Mouse (Mus musculus) kidney, adult 2 months (tissue): Measurements from ENCODE around the gene Dnm1. TPM values are rescaled to one million over a fixed set of nuclear protein-coding genes. Genes with fewer than 3 reads are reported as not detected.

Experiments
- DNase-seq: peaks from one replicate; pipeline ENCODE4 v3.0.0; 2021
- H3K27ac ChIP-seq: fragments of 200-500 bp; 2 replicates; pipeline ENCODE4 v1.5.1; 2012; ENCODE audit warnings: low read depth, low read length, control low read depth, inconsistent platforms; ENCODE audit not compliant: insufficient read depth
- H3K27me3 ChIP-seq: fragments of 200-500 bp; replicated peaks from 2 replicates; pipeline ENCODE4 v1.6.1; 2012; ENCODE audit warnings: mild to moderate bottlenecking, moderate library complexity, low read length, inconsistent platforms; ENCODE audit not compliant: control insufficient read depth, insufficient read depth
- H3K36me3 ChIP-seq: fragments of 200-500 bp; 2 replicates; pipeline ENCODE4 v1.6.1; 2012; ENCODE audit warnings: mild to moderate bottlenecking, moderate library complexity, low read length, inconsistent platforms; ENCODE audit not compliant: control insufficient read depth, insufficient read depth
- H3K4me1 ChIP-seq: fragments of 200-500 bp; 2 replicates; pipeline ENCODE4 v1.6.1; 2011; ENCODE audit warnings: low read length; ENCODE audit not compliant: control insufficient read depth, insufficient read depth
- H3K4me3 ChIP-seq: fragments of 200-500 bp; 2 replicates; pipeline ENCODE4 v1.5.1; 2011; ENCODE audit warnings: mild to moderate bottlenecking, low read depth, low read length, control low read depth; ENCODE audit not compliant: insufficient read depth
- CTCF ChIP-seq: fragments of 200-500 bp; conservative IDR thresholded peaks from 2 replicates; pipeline ENCODE4 v1.5.1; 2011; ENCODE audit warnings: low read depth, mild to moderate bottlenecking, control low read depth, low read length, moderate library complexity, mixed read lengths; ENCODE audit not compliant: insufficient read depth, insufficient read length
- POLR2A ChIP-seq: fragments of 200-500 bp; IDR thresholded peaks from one replicate; pipeline ENCODE4 v1.6.1; 2011; ENCODE audit warnings: low read depth, low read length, control low read depth
- WGBS: fragments of 180-500 bp; shearing (Covaris S2); methylation state at CpG from one replicate; pipeline ENCODE4 v1.1.7; 2018; 5-methylcytosine and 5-hydroxymethylcytosine counted together
- polyA plus RNA-seq: library from polyadenylated mRNA; depleted of rRNA; stranded (reverse); fragments of >200 nt; gene quantifications from 2 replicates; pipeline ENCODE4 v1.2.3, GENCODE M21; 2012

Gene Dnm1
- polyA plus RNA-seq, 1 experiment, result 8.3 TPM

DNA sequence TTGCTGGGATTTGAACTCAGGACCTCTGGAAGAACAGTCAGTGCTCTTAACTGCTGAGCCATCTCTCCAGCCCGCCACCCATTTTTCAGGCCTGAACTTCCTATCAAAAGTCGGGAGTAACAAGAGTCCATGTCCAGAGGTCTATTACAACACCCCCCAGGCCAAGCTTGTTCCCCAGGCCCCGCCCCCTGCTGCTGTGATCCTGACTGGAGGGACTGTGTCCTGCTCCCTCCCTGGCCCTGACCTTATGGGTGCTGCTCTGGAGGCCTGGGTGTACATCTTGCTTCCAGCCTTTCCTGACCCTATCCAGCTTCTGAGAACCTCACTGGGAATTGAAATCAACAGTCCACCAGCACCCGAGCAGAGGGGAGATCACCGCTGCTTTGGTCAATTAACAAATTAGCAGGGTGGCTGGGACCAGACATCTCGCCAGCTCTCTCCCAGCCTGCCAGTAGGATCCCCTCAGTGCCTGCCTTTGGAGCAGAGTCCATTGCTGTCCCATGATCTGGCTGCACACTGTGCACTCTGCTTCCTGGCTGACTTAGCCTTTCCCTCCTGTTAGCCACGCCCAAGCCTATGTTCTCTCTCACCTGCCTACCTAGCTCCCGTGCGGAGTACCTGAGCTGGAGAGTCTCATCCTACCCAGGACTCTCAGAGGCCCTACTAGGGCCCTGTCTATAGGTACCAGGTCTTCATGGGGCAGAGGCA is 31.4 kb downstream of the Dnm1 start:
- peak; percentile 45 for DNase-seq
- Histone ChIP-seq H3K27ac (no peak overlapping the region), H3K36me3 (no peaks in the 10 kb centered on the region), H3K27me3 (no peaks in the 10 kb centered on the region), H3K4me1 (no peaks in the 10 kb centered on the region), H3K4me3 (no peak overlapping the region)
- TF ChIP-seq POLR2A, result no peak
- TF ChIP-seq CTCF, result no peak
- 59% methylated on average over 9 of the region's 9 CpGs for WGBS

DNA sequence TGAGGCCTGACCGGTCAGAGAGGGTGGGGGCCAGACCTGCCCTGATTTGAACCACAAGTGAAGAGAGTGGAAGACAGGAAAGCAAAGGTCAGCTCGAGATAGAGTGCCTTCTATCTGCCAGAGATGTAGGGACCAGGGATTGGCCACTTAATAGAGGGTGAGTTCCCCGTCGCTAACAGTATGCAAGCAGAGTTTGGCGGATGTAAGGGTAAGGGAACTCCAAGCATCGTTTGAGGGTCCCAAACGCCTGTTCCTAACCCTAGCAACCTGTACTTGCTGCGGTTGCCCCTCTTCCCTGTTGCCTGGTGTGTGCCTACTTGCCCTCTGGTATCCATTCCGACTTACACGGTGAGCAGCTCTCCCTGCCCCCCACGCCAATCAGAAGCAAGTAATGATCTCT is 32.4 kb downstream of the Dnm1 start:
- DNase-seq, result no peak
- Histone ChIP-seq H3K27me3 (no peaks in the 10 kb centered on the region), H3K27ac (no peak overlapping the region), H3K4me3 (no peak overlapping the region), H3K36me3 (no peaks in the 10 kb centered on the region), H3K4me1 (no peaks in the 10 kb centered on the region)
- TF ChIP-seq POLR2A, result no peak
- no peak for TF ChIP-seq CTCF
- WGBS, result 71% methylated on average over 11 of the region's 11 CpGs

DNA sequence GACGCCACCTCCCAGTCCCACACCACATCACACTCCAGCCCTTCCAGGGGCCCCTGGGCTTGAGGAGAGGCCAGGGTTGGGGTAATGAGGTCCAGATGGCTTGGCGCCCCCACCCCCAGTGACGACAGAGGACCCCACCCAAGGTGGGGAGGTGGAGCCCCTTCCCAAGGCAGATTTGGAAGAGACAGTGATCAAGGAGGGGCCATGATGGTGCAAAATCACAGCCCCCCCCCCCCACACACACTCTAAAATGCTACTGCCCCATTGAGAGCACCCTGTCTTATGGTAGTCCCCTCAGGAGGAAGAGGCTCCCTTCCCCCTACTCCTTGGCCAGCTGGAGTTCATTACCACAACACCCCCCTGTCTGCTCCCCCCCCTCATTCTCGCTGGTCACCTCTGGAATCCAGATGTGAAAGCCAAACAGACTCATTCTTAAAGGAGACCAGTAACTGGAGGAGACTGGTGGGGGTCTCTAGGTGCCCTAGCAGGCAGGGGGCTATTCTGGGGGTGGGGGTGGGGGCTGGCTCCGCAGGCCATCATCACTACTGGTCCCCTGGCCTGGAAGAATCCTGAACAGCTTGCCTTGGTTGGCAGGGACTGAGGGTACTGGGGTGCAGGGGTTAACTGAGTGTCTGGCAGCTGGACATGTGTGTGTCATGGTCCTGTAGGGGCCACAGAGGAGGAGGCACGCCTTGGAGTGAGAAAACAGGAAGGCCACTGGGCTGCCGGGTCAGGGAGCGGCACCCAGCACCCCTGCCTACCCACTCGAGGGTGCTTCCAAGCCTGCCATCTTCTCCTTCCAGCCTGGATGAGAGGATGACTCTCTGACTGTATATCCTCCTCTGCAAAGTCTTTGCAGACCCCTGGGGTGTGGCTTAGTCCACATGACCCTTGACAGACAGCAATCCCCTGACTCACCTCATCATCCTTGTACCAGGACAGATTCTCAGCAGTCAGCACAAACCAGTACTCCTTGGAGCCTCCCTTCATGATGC is 33.3 kb downstream of the Dnm1 start:
- DNase-seq, result no peak
- H3K27me3 ChIP-seq, result no peaks in the 10 kb centered on the region
- H3K4me3 ChIP-seq, result no peak overlapping the region
- no peak overlapping the region for H3K27ac ChIP-seq
- 44% methylated on average over 9 of the region's 9 CpGs for WGBS
- H3K4me1 ChIP-seq, result no peaks in the 10 kb centered on the region
- TF ChIP-seq CTCF (no peak), POLR2A (no peak)
- no peaks in the 10 kb centered on the region for H3K36me3 ChIP-seq

DNA sequence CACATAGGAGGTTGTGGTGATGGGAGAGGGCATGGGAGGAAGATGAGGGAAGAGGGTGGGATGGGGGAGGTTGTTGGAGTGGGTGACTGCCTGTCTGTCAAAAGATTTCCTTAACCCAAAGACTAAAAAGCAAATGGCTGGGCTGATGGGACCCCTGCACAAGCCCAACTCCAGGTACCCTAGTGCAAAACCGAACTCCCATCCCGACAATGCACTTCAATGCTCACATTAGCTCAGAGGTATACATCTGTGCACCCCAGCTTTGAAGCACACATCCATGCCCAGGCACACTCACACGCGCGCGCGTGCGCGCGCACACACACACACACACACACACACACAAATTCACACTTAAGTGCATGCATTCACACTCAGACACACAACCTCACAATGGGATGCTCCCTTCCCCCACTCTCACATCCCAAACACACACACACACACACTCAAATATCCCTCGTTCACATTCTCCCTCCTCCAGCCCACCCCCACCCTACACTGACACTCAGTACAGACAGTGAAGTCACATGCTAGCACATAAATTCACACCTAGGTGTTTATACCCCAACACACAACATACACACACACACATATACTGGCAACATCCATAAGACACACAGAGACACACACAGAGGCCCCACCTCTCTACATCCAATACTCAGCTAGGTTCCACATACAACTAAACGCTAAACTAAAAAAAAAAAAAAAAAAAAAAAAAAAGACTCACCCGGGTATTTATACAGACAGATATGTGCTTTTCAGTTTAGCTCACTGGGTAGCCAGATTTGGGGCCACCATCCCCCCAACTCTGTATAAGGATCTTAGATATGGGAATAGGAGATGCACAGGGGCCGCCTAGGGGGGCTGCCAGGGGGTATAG is 34.2 kb downstream of the Dnm1 start:
- Histone ChIP-seq H3K36me3 (no peaks in the 10 kb centered on the region), H3K4me3 (peak overlapping the region; percentile 50; the same call in 1 of the 2 replicates), H3K27me3 (no peaks in the 10 kb centered on the region), H3K4me1 (no peaks in the 10 kb centered on the region), H3K27ac (no peak overlapping the region)
- 64% methylated on average over 14 of the region's 14 CpGs for WGBS
- no peak for DNase-seq
- TF ChIP-seq POLR2A (no peak), CTCF (no peak)

DNA sequence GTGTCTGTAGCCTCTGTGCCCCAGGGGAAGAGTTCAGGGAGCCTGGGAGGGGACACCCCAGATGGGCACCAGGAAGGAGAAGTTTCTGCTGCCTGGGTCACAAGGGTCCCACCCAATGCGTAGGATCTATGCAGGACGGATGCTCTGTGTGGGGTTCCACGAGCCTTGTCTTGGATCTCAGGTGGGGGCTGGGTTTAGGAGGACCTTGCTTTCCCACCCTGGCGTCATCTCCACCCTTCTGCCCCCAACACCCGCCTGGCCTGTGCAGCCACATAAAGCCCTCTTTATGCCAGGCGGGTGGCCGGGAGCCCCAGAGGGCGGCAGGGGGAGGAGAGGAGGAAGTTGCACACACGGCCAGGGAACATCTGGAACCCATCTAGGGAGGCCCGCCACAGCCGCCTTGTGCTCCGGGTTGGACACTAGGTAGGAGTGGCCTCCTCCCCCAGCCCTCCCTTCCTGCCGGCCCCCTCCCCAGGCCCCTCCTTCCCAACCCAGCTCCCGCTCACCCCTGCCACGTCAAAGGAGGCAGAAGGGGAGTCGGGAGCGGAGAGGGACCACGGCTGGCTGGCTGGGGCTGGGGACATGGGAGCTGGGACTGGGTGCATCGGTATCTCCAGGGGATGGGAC is 35.2 kb downstream of the Dnm1 start:
- 17% methylated on average over 18 of the region's 19 CpGs for WGBS
- H3K4me3 ChIP-seq, result peak overlapping the region; percentile 50
- no peaks in the 10 kb centered on the region for H3K4me1 ChIP-seq
- TF ChIP-seq POLR2A, result no peak
- TF ChIP-seq CTCF, result no peak
- no peak overlapping the region for H3K27ac ChIP-seq
- no peaks in the 10 kb centered on the region for H3K27me3 ChIP-seq
- H3K36me3 ChIP-seq, result no peaks in the 10 kb centered on the region
- peak; percentile 53 for DNase-seq

DNA sequence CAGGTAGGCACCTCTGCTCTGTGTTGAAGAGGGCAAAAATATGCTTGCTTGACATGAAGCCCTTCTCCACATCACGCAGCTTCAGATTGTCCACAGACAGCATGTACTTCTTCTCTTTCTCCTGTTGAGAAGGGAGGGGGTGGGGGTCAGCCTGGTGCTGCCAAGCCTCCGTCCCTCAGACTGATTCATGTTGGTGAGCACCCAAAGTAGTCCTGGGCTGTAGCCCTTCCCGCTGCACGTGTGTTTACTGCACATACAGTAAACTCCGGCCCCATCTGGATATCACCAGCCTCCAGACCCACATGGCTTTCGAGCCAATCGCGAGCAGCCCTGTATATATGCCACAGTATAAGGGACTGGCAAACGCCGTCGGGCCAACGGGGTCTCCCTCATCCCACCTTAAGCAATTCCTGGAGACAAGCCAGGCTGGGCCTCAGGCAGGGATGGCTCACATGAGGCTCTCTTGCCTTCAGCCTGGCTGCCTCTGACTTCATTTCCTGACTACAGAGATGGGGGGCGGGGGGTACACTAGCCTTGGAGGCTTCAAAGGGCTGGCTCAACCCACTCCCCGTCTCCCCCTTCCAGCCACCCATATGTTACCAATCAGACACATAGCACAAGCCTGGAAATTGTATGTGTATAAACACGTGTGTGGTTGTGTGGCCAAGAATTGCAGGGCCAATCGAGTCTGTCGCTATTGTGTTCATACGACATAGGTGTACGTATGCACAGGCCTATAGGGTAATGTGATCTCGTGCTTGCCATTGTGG is 36.1 kb downstream of the Dnm1 start:
- WGBS, result 70% methylated on average over 20 of the region's 20 CpGs
- Histone ChIP-seq H3K4me1 (no peaks in the 10 kb centered on the region), H3K36me3 (no peaks in the 10 kb centered on the region), H3K4me3 (no peak overlapping the region), H3K27ac (no peak overlapping the region), H3K27me3 (no peaks in the 10 kb centered on the region)
- no peak for DNase-seq
- TF ChIP-seq POLR2A (no peak), CTCF (no peak)
